Mouse (Mus musculus): ENCODE measurements at regions not wholly inside any gene's neighbourhood (a gene's known extent, or its start where the extent isn't known, plus 50 kb on each side); places are given as distances from the start of the nearest gene placed in this dataset.

- H3K27me3 ChIP-seq (replicated peaks; ENCODE audit: control insufficient read depth, insufficient read depth, low read length): no peaks in the 10 kb centered on the region
- WGBS: 13% methylated on average over 5 of the region's 5 CpGs
- H3K9ac ChIP-seq (ENCODE audit: low read depth, low read length): no peak overlapping the region; the same call in 1 of the 2 replicates
- peak overlapping the region; percentile 62 for H3K27ac ChIP-seq (ENCODE audit: low read depth, low read length)
- H3K4me3 ChIP-seq (ENCODE audit: low read length): no peak overlapping the region
- no peaks in the 10 kb centered on the region for H3K9me3 ChIP-seq (ENCODE audit: control insufficient read depth, low read length)
- no peak overlapping the region for H3K4me2 ChIP-seq (ENCODE audit: low read length)
- peaks cover 13% of the 10 kb centered on the region for H3K4me1 ChIP-seq (ENCODE audit: control insufficient read depth, insufficient read depth, low read depth, low read length)
- ATAC-seq: peak; percentile 28; the same call in 1 of the 2 replicates
- no peaks in the 10 kb centered on the region for H3K36me3 ChIP-seq (ENCODE audit: control insufficient read depth, insufficient read depth, low read length)
Measured at GRCm38 (mm10) chr13:28793166-28793935, 160.2 kb downstream of the Sox4 start.

DNA sequence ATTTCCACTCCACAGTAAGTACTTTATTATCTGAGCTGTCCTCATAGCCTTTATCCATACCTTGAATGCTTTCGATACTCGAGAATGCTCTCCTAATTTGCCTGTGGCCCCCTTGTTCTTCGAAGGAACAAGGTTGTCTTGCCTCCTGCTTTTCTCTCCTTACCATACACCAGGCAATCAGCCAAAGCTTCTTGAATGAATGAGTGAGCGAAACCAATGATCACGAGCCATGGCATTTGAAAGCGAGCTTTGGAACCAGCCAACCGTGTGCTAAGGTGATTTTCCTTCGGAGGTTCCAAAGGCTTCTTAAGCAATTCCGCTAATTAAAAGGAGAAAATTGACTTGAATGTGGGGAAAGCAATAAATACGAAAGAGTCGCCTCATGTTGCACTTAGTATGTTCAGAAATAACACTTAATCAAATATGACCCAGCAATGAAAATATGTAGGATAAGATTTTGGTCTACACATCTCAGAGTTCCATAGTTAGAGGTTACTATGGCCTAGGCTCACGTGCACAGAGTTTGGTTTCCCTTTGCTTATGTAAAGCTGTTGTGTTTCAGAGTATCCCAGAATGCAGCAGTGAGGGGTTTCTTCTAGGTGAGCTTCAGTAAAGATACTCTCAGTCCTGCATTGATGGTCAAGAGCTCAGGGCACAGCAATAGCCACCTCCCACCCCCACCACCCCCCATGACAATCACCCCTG lies 160.9 kb downstream of the Sox4 start:
- Histone ChIP-seq H3K36me3 (ENCODE audit: control insufficient read depth, insufficient read depth, low read length) (no peaks in the 10 kb centered on the region), H3K27me3 (replicated peaks; ENCODE audit: control insufficient read depth, insufficient read depth, low read length) (no peaks in the 10 kb centered on the region), H3K4me1 (ENCODE audit: control insufficient read depth, insufficient read depth, low read depth, low read length) (peaks cover 13% of the 10 kb centered on the region), H3K9me3 (ENCODE audit: control insufficient read depth, low read length) (no peaks in the 10 kb centered on the region), H3K9ac (ENCODE audit: low read depth, low read length) (no peak overlapping the region), H3K4me3 (ENCODE audit: low read length) (no peak overlapping the region), H3K4me2 (ENCODE audit: low read length) (no peak overlapping the region), H3K27ac (ENCODE audit: low read depth, low read length) (no peak overlapping the region)
- peak; percentile 4; the same call in 1 of the 2 replicates for ATAC-seq
- WGBS: 35% methylated on average over 12 of the region's 12 CpGs

DNA sequence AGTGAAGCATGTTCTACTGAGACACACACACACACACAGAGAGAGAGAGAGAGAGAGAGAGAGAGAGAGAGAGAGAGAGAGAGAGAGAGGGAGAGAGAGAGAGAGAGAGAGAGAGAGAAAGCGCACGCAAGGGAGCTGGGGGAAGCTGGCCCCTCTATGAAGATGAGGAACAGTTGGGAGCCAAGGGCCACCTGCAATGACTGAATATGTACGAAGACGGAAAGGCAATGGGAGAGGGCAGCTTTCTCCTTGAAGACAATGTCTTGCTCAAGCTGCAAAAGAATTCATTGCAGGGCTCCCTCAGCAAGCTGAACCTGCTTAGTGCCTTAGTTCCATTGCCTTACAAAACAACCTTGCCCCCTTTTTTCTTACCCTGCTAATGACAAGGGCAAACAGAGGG lies 163.1 kb downstream of the Sox4 start:
- no peak overlapping the region for H3K4me2 ChIP-seq (ENCODE audit: low read length)
- no peak overlapping the region for H3K9ac ChIP-seq (ENCODE audit: low read depth, low read length)
- H3K27me3 ChIP-seq (replicated peaks; ENCODE audit: control insufficient read depth, insufficient read depth, low read length): no peaks in the 10 kb centered on the region
- no peak for ATAC-seq
- 42% methylated on average over 4 of the region's 4 CpGs for WGBS
- peaks cover 22% of the 10 kb centered on the region for H3K4me1 ChIP-seq (ENCODE audit: control insufficient read depth, insufficient read depth, low read depth, low read length)
- no peak overlapping the region for H3K4me3 ChIP-seq (ENCODE audit: low read length)
- no peaks in the 10 kb centered on the region for H3K9me3 ChIP-seq (ENCODE audit: control insufficient read depth, low read length)
- no peak overlapping the region for H3K27ac ChIP-seq (ENCODE audit: low read depth, low read length)
- H3K36me3 ChIP-seq (ENCODE audit: control insufficient read depth, insufficient read depth, low read length): no peaks in the 10 kb centered on the region

GRCm38 (mm10) chr13:28787331-28787643 lies 166.2 kb downstream of the Sox4 start:
- peak overlapping the region; percentile 15; the same call in 1 of the 2 replicates for H3K4me2 ChIP-seq (ENCODE audit: low read length)
- ATAC-seq: peak; percentile 44; the same call in 1 of the 2 replicates
- WGBS: 28% methylated on average over 3 of the region's 3 CpGs

GRCm38 (mm10) chr13:28786629-28787330 lies 166.7 kb downstream of the Sox4 start:
- peaks cover 15% of the 10 kb centered on the region for H3K4me1 ChIP-seq (ENCODE audit: control insufficient read depth, insufficient read depth, low read depth, low read length)
- no peaks in the 10 kb centered on the region for H3K9me3 ChIP-seq (ENCODE audit: control insufficient read depth, low read length)
- no peaks in the 10 kb centered on the region for H3K27me3 ChIP-seq (replicated peaks; ENCODE audit: control insufficient read depth, insufficient read depth, low read length)
- 18% methylated on average over 9 of the region's 9 CpGs for WGBS
- no peak overlapping the region for H3K9ac ChIP-seq (ENCODE audit: low read depth, low read length)
- peak overlapping the region; percentile 45 for H3K27ac ChIP-seq (ENCODE audit: low read depth, low read length)
- H3K4me2 ChIP-seq (ENCODE audit: low read length): peak overlapping the region; percentile 15; the same call in 1 of the 2 replicates
- peak; percentile 67 for ATAC-seq
- no peaks in the 10 kb centered on the region for H3K36me3 ChIP-seq (ENCODE audit: control insufficient read depth, insufficient read depth, low read length)
- no peak overlapping the region for H3K4me3 ChIP-seq (ENCODE audit: low read length)

More at GRCm38 (mm10) chr13:28787331-28787643, 166.2 kb downstream of the Sox4 start:
- no peaks in the 10 kb centered on the region for H3K36me3 ChIP-seq (ENCODE audit: control insufficient read depth, insufficient read depth, low read length)
- H3K9ac ChIP-seq (ENCODE audit: low read depth, low read length): no peak overlapping the region
- peak overlapping the region; percentile 45 for H3K27ac ChIP-seq (ENCODE audit: low read depth, low read length)
- H3K9me3 ChIP-seq (ENCODE audit: control insufficient read depth, low read length): no peaks in the 10 kb centered on the region
- no peaks in the 10 kb centered on the region for H3K27me3 ChIP-seq (replicated peaks; ENCODE audit: control insufficient read depth, insufficient read depth, low read length)
- peaks cover 12% of the 10 kb centered on the region for H3K4me1 ChIP-seq (ENCODE audit: control insufficient read depth, insufficient read depth, low read depth, low read length)
- H3K4me3 ChIP-seq (ENCODE audit: low read length): no peak overlapping the region

DNA sequence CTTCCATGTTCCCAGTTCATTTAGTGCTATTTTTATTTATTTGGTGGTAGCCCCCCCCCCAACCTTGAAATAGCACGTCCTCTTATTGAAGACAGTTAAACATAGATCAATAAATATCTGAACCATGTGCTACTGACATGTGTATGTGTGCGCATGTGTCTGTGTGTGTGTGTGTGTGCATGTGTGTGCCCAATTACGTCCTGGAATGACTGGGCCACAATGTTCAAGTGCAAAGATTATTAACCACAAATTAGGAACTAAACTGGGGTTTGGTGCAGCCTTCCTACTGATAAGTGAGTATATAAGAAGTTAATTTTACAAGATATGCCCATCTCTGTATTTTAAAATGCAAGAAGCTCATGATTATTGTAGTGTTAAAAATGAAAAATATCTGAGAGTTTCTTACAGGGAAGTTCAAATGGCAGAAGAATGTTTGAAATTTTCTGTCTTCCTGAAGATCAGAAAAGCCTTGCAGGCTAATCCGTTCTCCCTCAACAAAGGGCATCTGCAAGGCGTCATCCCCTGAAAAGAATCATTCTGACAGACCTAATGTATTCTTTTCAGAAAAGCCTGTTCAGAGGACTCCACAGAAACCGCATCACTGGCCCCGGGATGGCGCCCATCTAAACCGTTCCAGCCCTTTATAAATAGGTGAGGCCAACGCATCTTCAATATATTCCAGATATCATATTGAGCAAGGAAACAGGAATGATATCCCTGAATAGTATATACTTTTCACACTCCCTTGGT lies 170.8 kb downstream of the Sox4 start:
- Histone ChIP-seq H3K4me2 (ENCODE audit: low read length) (no peak overlapping the region), H3K4me1 (ENCODE audit: control insufficient read depth, insufficient read depth, low read depth, low read length) (peaks cover 15% of the 10 kb centered on the region), H3K27ac (ENCODE audit: low read depth, low read length) (peak overlapping the region; percentile 56; the same call in 1 of the 2 replicates), H3K9me3 (ENCODE audit: control insufficient read depth, low read length) (no peaks in the 10 kb centered on the region), H3K27me3 (replicated peaks; ENCODE audit: control insufficient read depth, insufficient read depth, low read length) (no peaks in the 10 kb centered on the region), H3K36me3 (ENCODE audit: control insufficient read depth, insufficient read depth, low read length) (no peaks in the 10 kb centered on the region), H3K9ac (ENCODE audit: low read depth, low read length) (no peak overlapping the region), H3K4me3 (ENCODE audit: low read length) (no peak overlapping the region)
- no peak for ATAC-seq
- WGBS: 19% methylated on average over 10 of the region's 10 CpGs

DNA sequence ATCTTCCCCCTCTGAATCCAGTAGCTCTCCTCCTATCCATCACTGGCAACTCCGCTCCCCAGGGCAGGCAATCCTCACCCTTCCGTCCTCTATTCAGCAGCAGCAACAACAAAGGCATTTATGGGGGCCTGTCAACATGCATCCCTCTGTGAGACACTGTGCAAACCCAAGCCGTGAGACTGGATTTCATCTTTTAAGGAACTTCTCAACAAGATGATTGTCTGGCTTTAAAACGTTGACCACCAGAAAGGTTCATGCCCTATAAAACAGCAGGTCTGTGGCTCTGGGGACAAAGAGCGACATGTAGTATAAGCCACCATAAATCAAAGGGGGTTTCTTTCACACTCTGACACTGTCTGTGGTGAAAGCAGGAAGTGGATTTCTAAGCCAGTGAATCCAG lies 171.4 kb downstream of the Sox4 start:
- ATAC-seq: peak; percentile 49; the same call in 1 of the 2 replicates
- Histone ChIP-seq H3K27ac (ENCODE audit: low read depth, low read length) (peak overlapping the region; percentile 0; the same call in 1 of the 2 replicates), H3K36me3 (ENCODE audit: control insufficient read depth, insufficient read depth, low read length) (no peaks in the 10 kb centered on the region), H3K4me2 (ENCODE audit: low read length) (no peak overlapping the region), H3K27me3 (replicated peaks; ENCODE audit: control insufficient read depth, insufficient read depth, low read length) (no peaks in the 10 kb centered on the region), H3K4me3 (ENCODE audit: low read length) (no peak overlapping the region), H3K4me1 (ENCODE audit: control insufficient read depth, insufficient read depth, low read depth, low read length) (peaks cover 14% of the 10 kb centered on the region), H3K9me3 (ENCODE audit: control insufficient read depth, low read length) (no peaks in the 10 kb centered on the region), H3K9ac (ENCODE audit: low read depth, low read length) (no peak overlapping the region)
- 6% methylated on average over 5 of the region's 5 CpGs for WGBS

- Histone ChIP-seq H3K4me1 (ENCODE audit: control insufficient read depth, insufficient read depth, low read depth, low read length) (peaks cover 10% of the 10 kb centered on the region), H3K9me3 (ENCODE audit: control insufficient read depth, low read length) (no peaks in the 10 kb centered on the region), H3K27ac (ENCODE audit: low read depth, low read length) (no peak overlapping the region; the same call in 1 of the 2 replicates), H3K27me3 (replicated peaks; ENCODE audit: control insufficient read depth, insufficient read depth, low read length) (no peaks in the 10 kb centered on the region), H3K9ac (ENCODE audit: low read depth, low read length) (no peak overlapping the region), H3K4me2 (ENCODE audit: low read length) (no peak overlapping the region), H3K4me3 (ENCODE audit: low read length) (no peak overlapping the region), H3K36me3 (ENCODE audit: control insufficient read depth, insufficient read depth, low read length) (no peaks in the 10 kb centered on the region)
- ATAC-seq: peak; percentile 46; the same call in 1 of the 2 replicates
- WGBS: 11% methylated on average over 5 of the region's 5 CpGs
Measured at GRCm38 (mm10) chr13:28781660-28782059, 171.9 kb downstream of the Sox4 start.
